Mouse (Mus musculus): ENCODE data around the gene Fkbp11. TPM values are rescaled to one million over a fixed set of nuclear protein-coding genes. Genes with fewer than 3 reads are reported as not detected.
A peak's percentile ranks its signal among the peaks of the same experiment; 100 is the strongest.

Gene Fkbp11
- total RNA-seq, 2 experiments from 2014 or later = 50.0 to 62.3 TPM

GRCm38 (mm10) chr15:98742766-98743428 lies 14.9 kb upstream of the Fkbp11 start:
- no peak for ATAC-seq (replicated peaks; ENCODE audit: poor library complexity)

- no peak for ATAC-seq (replicated peaks; ENCODE audit: poor library complexity)
These were observed 12.2 kb upstream of the Fkbp11 start for GRCm38 (mm10) chr15:98740219-98740618.

GRCm38 (mm10) chr15:98738796-98739195 lies 10.8 kb upstream of the Fkbp11 start:
- ATAC-seq (replicated peaks; ENCODE audit: poor library complexity) = peak; percentile 62

- peak; percentile 52 for ATAC-seq (replicated peaks; ENCODE audit: poor library complexity)
These were observed 9.9 kb upstream of the Fkbp11 start for GRCm38 (mm10) chr15:98737881-98738280.

GRCm38 (mm10) chr15:98736521-98736920 lies 8.5 kb upstream of the Fkbp11 start:
- ATAC-seq (replicated peaks; ENCODE audit: poor library complexity) = no peak

GRCm38 (mm10) chr15:98733976-98734566 lies 6.1 kb upstream of the Fkbp11 start:
- ATAC-seq (replicated peaks; ENCODE audit: poor library complexity) = no peak

- ATAC-seq (replicated peaks; ENCODE audit: poor library complexity) = peak; percentile 49
These were observed 5.4 kb upstream of the Fkbp11 start for GRCm38 (mm10) chr15:98733370-98733769.

- no peak for ATAC-seq (replicated peaks; ENCODE audit: poor library complexity)
These were observed 4.1 kb upstream of the Fkbp11 start for GRCm38 (mm10) chr15:98732006-98732531.

GRCm38 (mm10) chr15:98730790-98731189 lies 2.8 kb upstream of the Fkbp11 start:
- ATAC-seq (replicated peaks; ENCODE audit: poor library complexity) = no peak

GRCm38 (mm10) chr15:98729791-98730545 lies 2.0 kb upstream of the Fkbp11 start:
- no peak for ATAC-seq (replicated peaks; ENCODE audit: poor library complexity)

- ATAC-seq (replicated peaks; ENCODE audit: poor library complexity) = no peak
These were observed 368 bp upstream of the Fkbp11 start for GRCm38 (mm10) chr15:98728366-98728765.

- ATAC-seq (replicated peaks; ENCODE audit: poor library complexity) = no peak
These were observed 1.3 kb downstream of the Fkbp11 start for GRCm38 (mm10) chr15:98726746-98727145.

- no peak for ATAC-seq (replicated peaks; ENCODE audit: poor library complexity)
These were observed 1.9 kb downstream of the Fkbp11 start for GRCm38 (mm10) chr15:98726079-98726478.

GRCm38 (mm10) chr15:98724441-98724840 lies 3.6 kb downstream of the Fkbp11 start:
- ATAC-seq (replicated peaks; ENCODE audit: poor library complexity) = no peak

GRCm38 (mm10) chr15:98722854-98723253 lies 5.1 kb downstream of the Fkbp11 start:
- peak; percentile 67 for ATAC-seq (replicated peaks; ENCODE audit: poor library complexity)

GRCm38 (mm10) chr15:98722191-98722590 lies 5.8 kb downstream of the Fkbp11 start:
- no peak for ATAC-seq (replicated peaks; ENCODE audit: poor library complexity)

- no peak for ATAC-seq (replicated peaks; ENCODE audit: poor library complexity)
These were observed 10.7 kb downstream of the Fkbp11 start for GRCm38 (mm10) chr15:98717301-98717700.

GRCm38 (mm10) chr15:98714230-98714652 lies 13.8 kb downstream of the Fkbp11 start:
- ATAC-seq (replicated peaks; ENCODE audit: poor library complexity) = peak; percentile 46

GRCm38 (mm10) chr15:98710442-98710841 lies 17.6 kb downstream of the Fkbp11 start:
- ATAC-seq (replicated peaks; ENCODE audit: poor library complexity) = peak; percentile 74

GRCm38 (mm10) chr15:98707766-98708372 lies 20.1 kb downstream of the Fkbp11 start, which contains the start of gene Ccdc65:
Ccdc65 (plus strand) TSS chr15:98708207.
- ATAC-seq (replicated peaks; ENCODE audit: poor library complexity) = peak; percentile 100

GRCm38 (mm10) chr15:98704312-98704711 lies 23.7 kb downstream of the Fkbp11 start:
- no peak for ATAC-seq (replicated peaks; ENCODE audit: poor library complexity)

All from megakaryocyte progenitor cell, adult 5-6 weeks (primary cell).